Mouse (Mus musculus) brain, embryonic 14.5 days (tissue): ENCODE data around the gene Neurod2. TPM values are rescaled to one million over a fixed set of nuclear protein-coding genes. Genes with fewer than 3 reads are reported as not detected.
A peak's percentile ranks its signal among the peaks of the same experiment; 100 is the strongest.

ENCODE experiments used
- DNase-seq: peaks from one replicate; pipeline ENCODE4 v3.0.0-alpha.2; 2011; ENCODE audit warnings: low read depth
- CTCF ChIP-seq: fragments of 200-500 bp; IDR thresholded peaks from 2 replicates; pipeline ENCODE4 v1.5.1; 2012; ENCODE audit warnings: inconsistent platforms, mild to moderate bottlenecking, moderate library complexity, borderline replicate concordance; ENCODE audit not compliant: insufficient read depth, insufficient read length; ENCODE audit errors: extremely low read depth
- POLR2A ChIP-seq: fragments of 200-500 bp; IDR thresholded peaks from 2 replicates; pipeline ENCODE4 v1.6.1; 2012; ENCODE audit warnings: mild to moderate bottlenecking, inconsistent platforms, borderline replicate concordance; ENCODE audit not compliant: poor library complexity, insufficient read depth, insufficient read length, severe bottlenecking; ENCODE audit errors: extremely low read depth
- polyA plus RNA-seq: library from polyadenylated mRNA; depleted of rRNA; stranded (reverse); fragments of >200 nt; gene quantifications from 2 replicates; pipeline ENCODE4 v1.2.3, GENCODE M21; 2012; rRNA removed

The Neurod2 gene
- polyA plus RNA-seq, result 52.0 and 101 TPM in 2 replicates

GRCm38 (mm10) chr11:98329081-98329959 is at the start of gene Neurod2:
Neurod2 (minus strand) TSS chr11:98329648.
- DNase-seq, result peak; percentile 96

GRCm38 (mm10) chr11:98377787-98378186 is 48.3 kb upstream of the Neurod2 start:
- TF ChIP-seq CTCF (no peak), POLR2A (no peak)
- DNase-seq, result no peak

More at GRCm38 (mm10) chr11:98329081-98329959, at the start of gene Neurod2:
- TF ChIP-seq CTCF (no peak), POLR2A (peak; percentile 15; the same call in 1 of the 2 replicates)

DNA sequence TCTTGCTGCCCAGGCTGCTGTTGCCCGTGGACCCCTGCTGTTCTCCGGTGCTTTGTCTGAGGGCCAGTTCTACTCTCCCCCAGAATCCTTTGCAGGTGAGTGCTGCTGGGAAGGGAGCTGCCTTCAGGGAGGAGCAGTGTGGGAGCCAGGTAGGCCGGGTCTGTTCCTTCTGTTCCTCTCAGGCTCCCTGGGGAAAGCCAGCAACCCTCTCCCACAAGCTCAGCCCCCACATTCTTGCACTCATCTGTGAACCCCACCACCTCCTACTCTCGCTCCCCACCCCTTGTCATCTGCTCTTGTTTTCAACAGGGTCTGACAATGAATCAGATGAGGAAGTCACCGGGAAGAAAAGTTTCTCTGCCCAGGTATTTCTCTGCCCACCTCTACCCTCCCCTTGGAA is 47.3 kb upstream of the Neurod2 start:
- DNase-seq, result no peak
- TF ChIP-seq CTCF, result no peak
- no peak for TF ChIP-seq POLR2A

- peak; percentile 40 for DNase-seq
- TF ChIP-seq CTCF (no peak), POLR2A (no peak)
These were observed 44.8 kb upstream of the Neurod2 start for GRCm38 (mm10) chr11:98374266-98374665.

DNA sequence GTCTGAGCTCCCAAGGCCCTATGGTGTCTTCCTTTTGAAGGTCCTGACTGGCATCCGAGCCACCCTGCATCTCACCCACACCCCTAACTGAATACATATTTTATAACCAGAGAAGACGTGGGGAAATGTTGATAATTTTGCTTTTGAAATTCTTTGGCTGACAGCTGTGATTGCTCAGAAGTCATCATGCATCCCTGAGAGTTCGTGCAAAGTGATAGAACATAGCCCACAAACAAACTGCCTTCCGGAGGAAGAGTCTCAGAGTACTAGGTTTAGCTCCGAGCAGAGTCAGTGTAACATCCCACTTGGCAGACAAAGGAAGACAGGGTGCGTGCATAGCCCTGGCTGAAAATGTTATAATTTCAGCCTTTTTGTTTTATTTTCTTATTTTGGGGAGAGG is 43.8 kb upstream of the Neurod2 start:
- no peak for TF ChIP-seq CTCF
- TF ChIP-seq POLR2A, result no peak
- no peak for DNase-seq

- TF ChIP-seq CTCF (peak; percentile 90), POLR2A (no peak)
- peak; percentile 79 for DNase-seq
These were observed 43.0 kb upstream of the Neurod2 start for GRCm38 (mm10) chr11:98372406-98372805.

DNA sequence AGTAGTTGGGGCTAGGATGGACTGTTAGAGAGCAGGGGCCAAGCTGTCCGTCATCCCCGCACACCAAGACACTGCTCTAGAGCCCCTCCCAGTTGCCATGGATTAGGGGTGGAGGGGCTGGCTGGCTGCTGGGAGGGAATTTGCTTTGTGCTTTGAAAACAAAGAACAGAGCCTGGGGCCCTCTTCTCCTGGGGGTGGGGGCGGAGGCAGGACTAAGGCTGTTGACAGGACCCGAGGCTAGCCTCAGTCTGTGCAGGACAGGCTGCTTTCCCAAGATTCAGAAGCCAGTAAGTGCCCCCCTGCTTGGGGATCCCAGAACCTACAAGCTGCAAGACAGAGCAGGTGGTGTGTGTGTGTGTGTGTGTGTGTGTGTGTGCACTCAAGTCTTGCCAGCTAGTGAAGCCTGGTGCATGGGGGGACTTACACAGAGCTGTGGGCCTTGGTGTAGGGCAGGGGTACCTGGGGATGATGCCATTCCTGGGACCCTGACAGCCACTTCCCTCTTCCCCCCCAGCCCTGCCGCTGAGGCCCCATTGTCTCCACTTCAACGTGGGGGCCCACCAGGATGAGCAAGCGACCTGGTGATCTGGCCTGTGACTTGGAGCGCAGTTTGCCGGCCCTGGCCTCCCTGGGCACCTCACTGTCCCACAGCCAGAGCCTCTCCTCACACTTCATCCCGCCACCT is 42.2 kb upstream of the Neurod2 start:
- DNase-seq, result peak; percentile 87
- no peak for TF ChIP-seq CTCF
- TF ChIP-seq POLR2A, result no peak

- no peak for DNase-seq
- TF ChIP-seq CTCF (no peak), POLR2A (no peak)
These were observed 41.1 kb upstream of the Neurod2 start for GRCm38 (mm10) chr11:98370588-98370987.

- DNase-seq, result peak; percentile 75
- TF ChIP-seq POLR2A (no peak), CTCF (no peak)
These were observed 39.9 kb upstream of the Neurod2 start for GRCm38 (mm10) chr11:98369337-98369736.

DNA sequence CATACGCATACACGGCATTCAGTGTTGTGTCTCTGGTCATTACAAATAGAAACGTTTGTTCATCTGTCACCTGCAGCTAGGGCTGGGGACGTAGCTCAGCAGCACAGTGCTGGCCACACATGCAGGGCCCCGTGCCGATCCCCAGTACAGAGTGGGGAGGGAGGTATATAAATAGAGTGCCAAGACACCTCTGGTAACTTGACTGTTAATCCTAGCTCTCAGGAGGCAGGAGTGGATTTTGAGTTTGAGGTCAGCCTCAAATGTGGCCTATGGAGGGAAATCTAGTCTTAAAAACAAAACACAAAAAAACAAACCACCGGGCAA is 38.4 kb upstream of the Neurod2 start:
- DNase-seq, result no peak
- no peak for TF ChIP-seq POLR2A
- TF ChIP-seq CTCF, result no peak

- DNase-seq, result no peak
- TF ChIP-seq CTCF, result no peak
- no peak for TF ChIP-seq POLR2A
These were observed 37.9 kb upstream of the Neurod2 start for GRCm38 (mm10) chr11:98367171-98367862.
